Mouse (Mus musculus) adrenal gland, postnatal 36 days (tissue): ENCODE measurements around the gene Abhd12b. TPM values are rescaled to one million over a fixed set of nuclear protein-coding genes. Genes with fewer than 3 reads are reported as not detected.

ENCODE experiments used
- DNase-seq, 2 experiments: peaks; one replicate each; pipeline ENCODE4 v3.0.0; 2021; ENCODE audit warnings: mixed read lengths in 1 of 2
- long read RNA-seq, 2 experiments: library from polyadenylated mRNA; stranded (forward); transcript quantifications; one replicate each; pipeline ENCODE4 v2.0.0; 2021; ENCODE audit warnings: borderline sequencing depth in 2 of 2
- total RNA-seq, 2 experiments: library from RNA; stranded (reverse); gene quantifications; 2 replicates each; pipeline ENCODE4 v1.2.3; 2021

Gene Abhd12b
- total RNA-seq: not detected
- long read RNA-seq, experiment 1: 0 reads
- long read RNA-seq, experiment 2: 0 reads

GRCm38 (mm10) chr12:70153842-70154241, at the start of gene Abhd12b:
Gene Abhd12b, plus strand, starts transcription at chr12:70154142.
- DNase-seq: no peak

GRCm38 (mm10) chr12:70104199-70104598, 49.7 kb upstream of the Abhd12b start:
- DNase-seq: no peak

GRCm38 (mm10) chr12:70104776-70105420, 49.0 kb upstream of the Abhd12b start:
- DNase-seq: no peak

- DNase-seq: no peak
Observed at GRCm38 (mm10) chr12:70105885-70106284, 48.1 kb upstream of the Abhd12b start.

- no peak for DNase-seq
Observed at GRCm38 (mm10) chr12:70106508-70106907, 47.4 kb upstream of the Abhd12b start.

GRCm38 (mm10) chr12:70108104-70108503, 45.8 kb upstream of the Abhd12b start:
- DNase-seq: no peak

GRCm38 (mm10) chr12:70109921-70110320, 44.0 kb upstream of the Abhd12b start:
- peak; percentile 41 to 62 for DNase-seq

GRCm38 (mm10) chr12:70110375-70111116, 43.4 kb upstream of the Abhd12b start:
- DNase-seq: no peak

GRCm38 (mm10) chr12:70111117-70111366, 42.9 kb upstream of the Abhd12b start:
- DNase-seq: no peak

GRCm38 (mm10) chr12:70111367-70112089, 42.4 kb upstream of the Abhd12b start:
- peak; percentile 87 to 92 for DNase-seq

GRCm38 (mm10) chr12:70112090-70112383, 41.9 kb upstream of the Abhd12b start:
- DNase-seq: no peak

- no peak for DNase-seq
Observed at GRCm38 (mm10) chr12:70113351-70113750, 40.6 kb upstream of the Abhd12b start, which contains the start of gene Nin. Gene Nin, minus strand, starts transcription at chr12:70113717.

GRCm38 (mm10) chr12:70117146-70117545, 36.8 kb upstream of the Abhd12b start:
- DNase-seq: peak; percentile 62 to 67

GRCm38 (mm10) chr12:70118721-70119345, 35.1 kb upstream of the Abhd12b start:
- no peak for DNase-seq

- DNase-seq: no peak
Observed at GRCm38 (mm10) chr12:70119552-70119951, 34.4 kb upstream of the Abhd12b start.

GRCm38 (mm10) chr12:70126626-70127025, 27.3 kb upstream of the Abhd12b start:
- DNase-seq: no peak

- no peak for DNase-seq
Observed at GRCm38 (mm10) chr12:70129105-70129504, 24.8 kb upstream of the Abhd12b start.

GRCm38 (mm10) chr12:70131042-70131675, 22.8 kb upstream of the Abhd12b start:
- DNase-seq: peak in 1 of 2 experiments; percentile 37

GRCm38 (mm10) chr12:70134627-70135235, 19.2 kb upstream of the Abhd12b start:
- no peak for DNase-seq

- DNase-seq: no peak
Observed at GRCm38 (mm10) chr12:70136185-70136756, 17.7 kb upstream of the Abhd12b start.

- DNase-seq: no peak
Observed at GRCm38 (mm10) chr12:70137095-70137494, 16.8 kb upstream of the Abhd12b start.

GRCm38 (mm10) chr12:70137626-70138025, 16.3 kb upstream of the Abhd12b start:
- no peak for DNase-seq
